Mouse (Mus musculus) forebrain, embryonic 14.5 days (tissue): ENCODE measurements around the gene Cdh6. TPM values are rescaled to one million over a fixed set of nuclear protein-coding genes. Genes with fewer than 3 reads are reported as not detected.
A peak's percentile ranks its signal among the peaks of the same experiment; 100 is the strongest.

Experiments used
- ATAC-seq: fragments of 200-750 bp; cut with Nextera tagmentation; 2 replicates; pipeline ENCODE4 v1.8.0; 2017; ENCODE audit warnings: mild to moderate bottlenecking, moderate library complexity
- DNase-seq: peaks from one replicate; pipeline ENCODE4 v3.0.0-alpha.2; 2015; ENCODE audit warnings: low spot score
- H3K27ac ChIP-seq: fragments of 300-500 bp; sonication (generic); 2 replicates; pipeline ENCODE4 v1.5.1; 2014; ENCODE audit warnings: low read depth, mild to moderate bottlenecking, control low read depth, low read length, moderate library complexity
- H3K27me3 ChIP-seq: fragments of 300-500 bp; sonication (generic); replicated peaks from 2 replicates; pipeline ENCODE4 v1.6.1; 2014; ENCODE audit warnings: low read length, control low read depth, mixed read lengths; ENCODE audit not compliant: control insufficient read depth, insufficient read depth
- H3K36me3 ChIP-seq: fragments of 300-500 bp; sonication (generic); 2 replicates; pipeline ENCODE4 v1.6.1; 2014; ENCODE audit warnings: low read length, control low read depth; ENCODE audit not compliant: control insufficient read depth, insufficient read depth
- H3K4me1 ChIP-seq: fragments of 300-500 bp; sonication (generic); 2 replicates; pipeline ENCODE4 v1.6.1; 2014; ENCODE audit warnings: antibody characterized with exemption, low read length, control low read depth; ENCODE audit not compliant: control insufficient read depth, insufficient read depth
- H3K4me2 ChIP-seq: fragments of 300-500 bp; sonication (generic); 2 replicates; pipeline ENCODE4 v1.6.1; 2014; ENCODE audit warnings: mild to moderate bottlenecking, control low read depth, low read length
- H3K4me3 ChIP-seq: fragments of 300-500 bp; sonication (generic); 2 replicates; pipeline ENCODE4 v1.5.1; 2014; ENCODE audit warnings: low read depth, low read length, control low read depth
- H3K9ac ChIP-seq: fragments of 300-500 bp; sonication (generic); 2 replicates; pipeline ENCODE4 v1.6.1; 2014; ENCODE audit warnings: mild to moderate bottlenecking, low read length, control low read depth, moderate library complexity
- H3K9me3 ChIP-seq: fragments of 300-500 bp; sonication (generic); replicated peaks from 2 replicates; pipeline ENCODE4 v1.6.1; 2016; ENCODE audit warnings: low read length, control low read depth, mixed read lengths; ENCODE audit not compliant: control insufficient read depth
- WGBS: fragments of 180-500 bp; shearing (Covaris S2); extraction: QIAGEN DNeasy Blood & Tissue Kit; methylation state at CpG from one replicate; pipeline ENCODE4 v1.1.7; 2014; 5-methylcytosine and 5-hydroxymethylcytosine counted together
- polyA plus RNA-seq: library from polyadenylated mRNA; unstranded; fragments of >200 nt; fragmentation: Nextera tagmentation; extraction: Ambion mirVana; gene quantifications from 2 replicates; pipeline ENCODE4 v1.2.1, GENCODE M21; 2014

Cdh6 gene
- polyA plus RNA-seq: 4.5 and 6.9 TPM in 2 replicates

- peak; percentile 93 for ATAC-seq
Measured at GRCm38 (mm10) chr15:13173071-13173778, at the start of gene Cdh6. Gene Cdh6 (minus strand): TSS chr15:13173675.

GRCm38 (mm10) chr15:13219727-13220454 lies 46.4 kb upstream of the Cdh6 start:
- Histone ChIP-seq H3K9ac (no peak overlapping the region), H3K9me3 (no peaks in the 10 kb centered on the region), H3K27ac (no peak overlapping the region), H3K4me3 (no peak overlapping the region), H3K27me3 (no peaks in the 10 kb centered on the region), H3K4me1 (peaks cover 3% of the 10 kb centered on the region), H3K36me3 (no peaks in the 10 kb centered on the region), H3K4me2 (no peak overlapping the region)
- ATAC-seq (peak; percentile 69), DNase-seq (peak; percentile 35)
- 12% methylated on average over 9 of the region's 9 CpGs for WGBS

More at GRCm38 (mm10) chr15:13173071-13173778, at the start of gene Cdh6:
- peaks cover 14% of the 10 kb centered on the region for H3K4me1 ChIP-seq
- peak within 1 kb of the TSS; percentile 72 for H3K9ac ChIP-seq
- H3K4me3 ChIP-seq: peak within 1 kb of the TSS; percentile 60
- peak within 1 kb of the TSS; percentile 75 for H3K27ac ChIP-seq
- H3K36me3 ChIP-seq: no peaks in the 10 kb centered on the region
- peak within 1 kb of the TSS; percentile 89 for H3K4me2 ChIP-seq
- DNase-seq: peak; percentile 85
- H3K27me3 ChIP-seq: no peaks in the 10 kb centered on the region
- WGBS: under 1% methylated on average over 42 of the region's 42 CpGs
- H3K9me3 ChIP-seq: no peaks in the 10 kb centered on the region

- Histone ChIP-seq H3K9ac (no peak overlapping the region), H3K27ac (no peak overlapping the region), H3K27me3 (no peaks in the 10 kb centered on the region), H3K4me3 (no peak overlapping the region), H3K9me3 (no peaks in the 10 kb centered on the region), H3K36me3 (no peaks in the 10 kb centered on the region), H3K4me2 (no peak overlapping the region), H3K4me1 (peaks cover 3% of the 10 kb centered on the region)
- WGBS: 26% methylated on average over 3 of the region's 3 CpGs
- no peak for ATAC-seq
- no peak for DNase-seq
Measured at GRCm38 (mm10) chr15:13217800-13218199, 44.3 kb upstream of the Cdh6 start.

GRCm38 (mm10) chr15:13217161-13217560 lies 43.7 kb upstream of the Cdh6 start:
- no peak overlapping the region for H3K9ac ChIP-seq
- peaks cover 5% of the 10 kb centered on the region for H3K4me1 ChIP-seq
- H3K4me2 ChIP-seq: no peak overlapping the region
- ATAC-seq: no peak
- WGBS: 62% methylated on average over 1 of the region's 1 CpGs
- no peak for DNase-seq
- H3K9me3 ChIP-seq: no peaks in the 10 kb centered on the region
- H3K4me3 ChIP-seq: no peak overlapping the region
- no peak overlapping the region for H3K27ac ChIP-seq
- no peaks in the 10 kb centered on the region for H3K36me3 ChIP-seq
- no peaks in the 10 kb centered on the region for H3K27me3 ChIP-seq

GRCm38 (mm10) chr15:13212956-13213355 lies 39.5 kb upstream of the Cdh6 start:
- Histone ChIP-seq H3K4me2 (no peak overlapping the region), H3K36me3 (no peaks in the 10 kb centered on the region), H3K4me3 (no peak overlapping the region), H3K27me3 (no peaks in the 10 kb centered on the region), H3K4me1 (peaks cover 8% of the 10 kb centered on the region), H3K9ac (no peak overlapping the region), H3K27ac (no peak overlapping the region), H3K9me3 (no peaks in the 10 kb centered on the region)
- 74% methylated on average over 1 of the region's 1 CpGs for WGBS
- DNase-seq: no peak
- ATAC-seq: no peak

- peaks cover 5% of the 10 kb centered on the region; the same call in 1 of the 2 replicates for H3K4me1 ChIP-seq
- no peaks in the 10 kb centered on the region for H3K9me3 ChIP-seq
- no peak overlapping the region for H3K4me2 ChIP-seq
- no peaks in the 10 kb centered on the region for H3K36me3 ChIP-seq
- H3K27me3 ChIP-seq: no peaks in the 10 kb centered on the region
- DNase-seq (peak; percentile 19), ATAC-seq (no peak)
- no peak overlapping the region for H3K4me3 ChIP-seq
- WGBS: 3% methylated on average over 4 of the region's 4 CpGs
- no peak overlapping the region for H3K27ac ChIP-seq
- H3K9ac ChIP-seq: no peak overlapping the region
Measured at GRCm38 (mm10) chr15:13212027-13212685, 38.7 kb upstream of the Cdh6 start.

GRCm38 (mm10) chr15:13210186-13210585 lies 36.7 kb upstream of the Cdh6 start:
- H3K9me3 ChIP-seq: no peaks in the 10 kb centered on the region
- no peaks in the 10 kb centered on the region for H3K27me3 ChIP-seq
- ATAC-seq: no peak
- H3K9ac ChIP-seq: no peak overlapping the region
- no peak overlapping the region for H3K4me2 ChIP-seq
- no peak overlapping the region for H3K4me3 ChIP-seq
- peaks cover 5% of the 10 kb centered on the region; the same call in 1 of the 2 replicates for H3K4me1 ChIP-seq
- H3K36me3 ChIP-seq: no peaks in the 10 kb centered on the region
- no peak overlapping the region for H3K27ac ChIP-seq
- DNase-seq: no peak
- 93% methylated on average over 6 of the region's 6 CpGs for WGBS

- ATAC-seq (no peak), DNase-seq (no peak)
- Histone ChIP-seq H3K9me3 (no peaks in the 10 kb centered on the region), H3K36me3 (no peaks in the 10 kb centered on the region), H3K9ac (no peak overlapping the region), H3K4me2 (no peak overlapping the region), H3K27me3 (no peaks in the 10 kb centered on the region), H3K4me1 (peaks cover 5% of the 10 kb centered on the region; the same call in 1 of the 2 replicates), H3K4me3 (no peak overlapping the region), H3K27ac (no peak overlapping the region)
- WGBS: 82% methylated on average over 7 of the region's 7 CpGs
Measured at GRCm38 (mm10) chr15:13208716-13209115, 35.2 kb upstream of the Cdh6 start.
